Mouse (Mus musculus) forelimb bud, embryonic 11.5 days (tissue): ENCODE measurements at regions not wholly inside any gene's neighbourhood (a gene's known extent, or its start where the extent isn't known, plus 50 kb on each side); places are given as distances from the start of the nearest gene placed in this dataset.

Experiments used
- DNase-seq: peaks from one replicate; pipeline ENCODE4 v3.0.0-alpha.2; 2012; ENCODE audit warnings: low read depth, low spot score

GRCm38 (mm10) chr2:3940786-3941185, 76.7 kb upstream of the Frmd4a start:
- no peak for DNase-seq

- no peak for DNase-seq
Measured at GRCm38 (mm10) chr2:3941496-3941895, 76.0 kb upstream of the Frmd4a start.

GRCm38 (mm10) chr2:3947432-3947831, 70.1 kb upstream of the Frmd4a start:
- no peak for DNase-seq

- DNase-seq: no peak
Measured at GRCm38 (mm10) chr2:3948331-3948730, 69.2 kb upstream of the Frmd4a start.

- DNase-seq: no peak
Measured at GRCm38 (mm10) chr2:3957491-3957890, 60.0 kb upstream of the Frmd4a start.

- peak; percentile 52 for DNase-seq
Measured at GRCm38 (mm10) chr2:3958065-3958641, 59.4 kb upstream of the Frmd4a start.

GRCm38 (mm10) chr2:3958711-3959110, 58.8 kb upstream of the Frmd4a start:
- DNase-seq: no peak

- no peak for DNase-seq
Measured at GRCm38 (mm10) chr2:3959181-3959580, 58.3 kb upstream of the Frmd4a start.

- DNase-seq: no peak
Measured at GRCm38 (mm10) chr2:3960213-3960612, 57.3 kb upstream of the Frmd4a start.

- peak; percentile 88 for DNase-seq
Measured at GRCm38 (mm10) chr2:3964351-3964750, 53.2 kb upstream of the Frmd4a start.
